11 mouse cellular contexts compared by ENCODE assay signal in the genomic region with DNA sequence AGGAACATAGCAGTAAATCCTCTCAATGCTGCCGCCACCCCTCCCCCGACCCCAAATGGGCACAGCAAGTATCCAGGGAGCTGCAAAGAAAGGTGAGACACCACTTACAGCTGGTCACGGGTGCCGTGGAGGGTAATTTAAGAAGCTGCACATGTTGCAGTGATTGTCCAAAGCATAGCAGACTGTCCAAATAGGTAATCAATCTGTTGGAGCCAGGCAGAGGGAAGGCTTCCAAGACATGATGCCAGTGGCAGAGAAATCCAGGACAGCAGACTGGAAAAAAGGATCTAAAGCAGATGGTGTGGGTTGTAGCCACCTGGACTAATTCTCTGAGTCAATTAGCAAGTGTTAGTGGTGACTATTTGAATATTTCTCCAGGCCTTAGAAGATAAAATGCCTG.
DNase-seq lines count a peak whose midpoint lies in the region; ATAC-seq lines count a peak whose summit lies in the region.
"Had no signal": no experiment of that assay in that cellular context is flagged by ENCODE, and none has a peak within 500 bp of the region (broad histone marks: within the 10 kb centered on the region; RNA-seq: fewer than 3 reads in every experiment).

No protein-coding gene starts in this region.

- H3K4me3 ChIP-seq in embryonic facial prominence, embryonic 14.5 days (ENCODE audit: low read depth, low read length) = no peak overlapping the region

- no peaks in the 10 kb centered on the region for H3K36me3 ChIP-seq in embryonic facial prominence, embryonic 14.5 days (ENCODE audit: control insufficient read depth, insufficient read depth, low read length)

- H3K4me2 ChIP-seq in embryonic facial prominence, embryonic 14.5 days (ENCODE audit: low read depth, low read length) = no peak overlapping the region

- peak; percentile 37; the same call in 1 of the 2 replicates for ATAC-seq in embryonic facial prominence, embryonic 14.5 days (ENCODE audit: low read depth)
- ATAC-seq: intestine, embryonic 16.5 days had no signal

- H3K9me3 ChIP-seq in embryonic facial prominence, embryonic 14.5 days (ENCODE audit: control insufficient read depth, low read length) = no peaks in the 10 kb centered on the region

- peak; percentile 14 to 16 for DNase-seq in frontal cortex, adult 2 months (ENCODE audit: extremely low spot score in 1 of 2, low spot score in 1 of 2)
- no peak for DNase-seq in frontal cortex, postnatal 25 days (ENCODE audit: low spot score in 2 of 2)
- peak; percentile 79 for DNase-seq in cerebellum, adult 11 months
- peak; percentile 11 for DNase-seq in embryonic facial prominence, embryonic 14.5 days (ENCODE audit: low spot score)
- DNase-seq in mesoderm, embryonic 11.5 days (ENCODE audit: low read depth, low spot score) = peak; percentile 50
- no peak for DNase-seq in heart, postnatal 10 days
- no peak for DNase-seq in Muller cell, postnatal 12 days (ENCODE audit: inconsistent ontology term)
- no peak for DNase-seq in yolk sac, embryonic 10.5 days (ENCODE audit: low spot score)
- DNase-seq: B cell, adult 2 months; gastrocnemius, postnatal 14 days had no signal

- 43% methylated on average over 4 of the region's 4 CpGs for WGBS in embryonic facial prominence, embryonic 14.5 days

- no peaks in the 10 kb centered on the region for H3K4me1 ChIP-seq in embryonic facial prominence, embryonic 14.5 days (ENCODE audit: control insufficient read depth, insufficient read depth, low read length)

- H3K27me3 ChIP-seq in embryonic facial prominence, embryonic 14.5 days (replicated peaks; ENCODE audit: control insufficient read depth, insufficient read depth, low read length) = no peaks in the 10 kb centered on the region

- intact Hi-C loops in heart, postnatal 10 days (cut with DNase I) = no loop called here

- no peak overlapping the region for H3K9ac ChIP-seq in embryonic facial prominence, embryonic 14.5 days (ENCODE audit: low read depth, low read length)

- H3K27ac ChIP-seq in embryonic facial prominence, embryonic 14.5 days (replicated peaks; ENCODE audit: low read depth, low read length) = no peak overlapping the region

Comparison
In these comparisons a context has a peak if more than half of its experiments do, and no peak if none do; other contexts are left out.
1. DNase-seq: peak in frontal cortex, adult 2 months (2 of 2), cerebellum, adult 11 months (single experiment), embryonic facial prominence, embryonic 14.5 days (single experiment) and mesoderm, embryonic 11.5 days (single experiment); none in frontal cortex, postnatal 25 days (0 of 2), heart, postnatal 10 days (0 of 2), Muller cell, postnatal 12 days (single experiment) and yolk sac, embryonic 10.5 days (single experiment).